Mouse (Mus musculus) limb, embryonic 13.5 days (tissue): ENCODE data around the gene Itga1. TPM values are rescaled to one million over a fixed set of nuclear protein-coding genes. Genes with fewer than 3 reads are reported as not detected.

Experiments used
- ATAC-seq: fragments of 200-750 bp; cut with Nextera tagmentation; 2 replicates; pipeline ENCODE4 v1.8.0; 2017; ENCODE audit warnings: low read depth, moderate number of reproducible peaks, moderate TSS enrichment; ENCODE audit not compliant: low FRiP score
- H3K27ac ChIP-seq: fragments of 300-500 bp; sonication (generic); 2 replicates; pipeline ENCODE4 v1.5.1; 2015; ENCODE audit warnings: inconsistent platforms, mild to moderate bottlenecking, moderate library complexity
- H3K27me3 ChIP-seq: fragments of 300-500 bp; sonication (generic); 2 replicates; pipeline ENCODE4 v1.6.1; 2015; ENCODE audit warnings: mild to moderate bottlenecking, inconsistent platforms
- H3K36me3 ChIP-seq: fragments of 300-500 bp; sonication (generic); 2 replicates; pipeline ENCODE4 v1.6.1; 2015; ENCODE audit warnings: inconsistent platforms, mild to moderate bottlenecking, moderate library complexity
- H3K4me1 ChIP-seq: fragments of 300-500 bp; sonication (generic); 2 replicates; pipeline ENCODE4 v1.6.1; 2015; ENCODE audit warnings: inconsistent platforms
- H3K4me2 ChIP-seq: fragments of 300-500 bp; sonication (generic); replicated peaks from 2 replicates; pipeline ENCODE4 v1.6.1; 2015; ENCODE audit warnings: inconsistent platforms, mild to moderate bottlenecking, moderate library complexity
- H3K4me3 ChIP-seq: fragments of 300-500 bp; sonication (generic); 2 replicates; pipeline ENCODE4 v1.5.1; 2015; ENCODE audit warnings: moderate library complexity, mild to moderate bottlenecking, inconsistent platforms
- H3K9ac ChIP-seq: fragments of 300-500 bp; sonication (generic); 2 replicates; pipeline ENCODE4 v1.6.1; 2015; ENCODE audit warnings: mild to moderate bottlenecking, inconsistent platforms
- H3K9me3 ChIP-seq: fragments of 300-500 bp; sonication (generic); 2 replicates; pipeline ENCODE4 v1.6.1; 2016; ENCODE audit warnings: inconsistent platforms
- WGBS: fragments of 180-500 bp; shearing (Covaris S2); methylation state at CpG from one replicate; pipeline ENCODE4 v1.1.7; 2015; 5-methylcytosine and 5-hydroxymethylcytosine counted together
- polyA plus RNA-seq: library from polyadenylated mRNA; unstranded; fragments of >200 nt; fragmentation: Nextera tagmentation; extraction: Ambion mirVana; gene quantifications from 2 replicates; pipeline ENCODE4 v1.2.1, GENCODE M21; 2015

Gene Itga1
- polyA plus RNA-seq, 1 experiment from 2014 or later, result 6.7 TPM

DNA sequence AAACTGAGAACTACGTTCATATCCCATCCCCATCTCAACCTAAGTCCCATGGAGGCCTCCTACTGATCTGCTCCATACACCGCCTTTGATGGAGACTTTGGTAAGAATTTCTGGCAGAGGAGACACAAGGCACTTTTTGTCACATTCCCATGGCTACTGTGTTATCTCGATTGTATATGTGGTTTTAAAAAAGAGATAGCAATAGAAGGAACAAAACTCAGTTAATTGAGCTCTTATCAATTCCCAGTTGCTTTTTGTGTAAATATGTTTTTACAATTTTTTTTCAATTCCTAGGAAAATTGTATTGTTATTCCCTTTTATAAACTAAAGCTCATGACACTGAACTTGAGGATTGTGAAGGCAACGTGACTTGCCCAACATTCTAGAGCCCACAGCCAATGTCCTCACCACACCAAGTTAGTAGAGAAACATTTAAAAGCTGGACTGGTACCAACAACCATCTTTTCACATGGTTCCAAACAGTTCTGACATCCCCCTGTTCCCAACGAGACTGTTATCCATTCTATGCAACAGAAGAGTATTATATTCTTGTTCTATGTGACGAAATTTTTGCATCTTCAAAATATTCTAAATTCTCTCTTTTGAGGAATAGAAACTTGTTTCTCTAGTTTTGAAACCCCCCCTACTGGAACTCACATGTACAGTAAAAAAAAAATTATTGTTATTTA, 22.6 kb downstream of the Itga1 start:
- no peak for ATAC-seq
- 86% methylated on average over 6 of the region's 6 CpGs for WGBS
- no peaks in the 10 kb centered on the region for H3K4me1 ChIP-seq

DNA sequence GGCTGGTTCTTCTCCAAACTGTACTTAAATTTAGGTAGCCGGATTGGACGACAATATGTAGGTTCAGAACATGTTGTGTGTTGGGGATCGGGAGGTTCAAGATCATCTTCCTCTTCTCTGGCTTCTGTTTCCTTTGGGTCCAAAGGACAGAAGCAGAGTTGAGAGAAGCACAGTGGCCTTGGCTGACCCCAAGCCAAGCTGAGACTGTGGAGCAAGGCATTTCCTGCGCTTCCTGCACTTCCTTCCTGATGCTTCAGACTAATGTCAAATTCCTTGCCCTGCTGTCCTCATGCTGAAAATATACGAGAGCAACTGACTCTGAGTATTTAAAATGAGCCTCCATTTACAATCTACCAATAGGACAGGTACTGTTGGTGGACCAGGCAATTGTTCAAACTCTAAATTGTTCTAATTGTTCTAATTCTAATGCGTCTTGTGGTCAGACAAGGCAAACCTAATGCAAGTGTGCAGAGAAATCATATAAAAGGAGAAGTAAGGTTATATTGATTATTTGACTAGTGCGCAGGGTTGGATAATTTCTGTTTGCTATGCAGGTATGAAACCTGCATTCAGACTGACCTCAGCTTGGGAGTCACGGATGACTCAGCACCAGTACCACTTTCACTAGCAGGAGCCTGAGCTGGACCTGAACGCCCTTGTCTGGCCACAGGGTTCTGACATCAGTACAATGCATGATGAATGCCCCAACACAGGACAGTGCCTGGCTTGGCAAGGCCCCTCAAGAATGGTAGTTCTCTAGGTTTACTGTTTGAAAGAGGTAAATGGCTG, 24.2 kb downstream of the Itga1 start:
- H3K36me3 ChIP-seq, result no peaks in the 10 kb centered on the region
- no peaks in the 10 kb centered on the region for H3K27me3 ChIP-seq
- H3K27ac ChIP-seq, result no peak overlapping the region
- no peaks in the 10 kb centered on the region for H3K9me3 ChIP-seq
- no peak overlapping the region for H3K4me3 ChIP-seq
- no peak overlapping the region for H3K9ac ChIP-seq
- no peak for ATAC-seq
- WGBS, result 86% methylated on average over 9 of the region's 9 CpGs
- no peaks in the 10 kb centered on the region for H3K4me1 ChIP-seq
- H3K4me2 ChIP-seq, result no peak overlapping the region

More for the DNA sequence above, 22.6 kb downstream of the Itga1 start:
- no peaks in the 10 kb centered on the region for H3K9me3 ChIP-seq
- no peak overlapping the region for H3K4me2 ChIP-seq
- H3K36me3 ChIP-seq, result no peaks in the 10 kb centered on the region
- H3K27me3 ChIP-seq, result no peaks in the 10 kb centered on the region
- no peak overlapping the region for H3K4me3 ChIP-seq
- H3K27ac ChIP-seq, result no peak overlapping the region
- H3K9ac ChIP-seq, result no peak overlapping the region

DNA sequence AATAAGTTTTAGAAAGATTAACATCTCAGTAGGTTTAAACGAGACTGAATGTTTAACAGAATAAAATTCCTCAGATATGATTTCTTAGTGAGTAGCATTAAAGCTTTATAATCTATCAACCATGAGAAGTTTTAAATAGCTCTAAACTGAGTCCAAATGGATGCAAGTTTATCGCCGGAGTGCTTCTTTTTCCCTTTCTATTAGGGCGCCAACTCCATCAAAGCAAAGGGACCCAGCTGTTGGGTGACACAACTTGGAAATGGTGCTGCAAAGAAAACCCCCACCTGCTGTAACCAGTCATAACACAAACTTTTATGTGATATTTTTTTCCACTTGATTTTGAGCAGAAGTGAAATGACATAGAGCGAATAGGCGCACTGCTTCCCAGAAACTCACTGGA, 29.4 kb downstream of the Itga1 start:
- Histone ChIP-seq H3K9me3 (no peaks in the 10 kb centered on the region), H3K4me1 (no peaks in the 10 kb centered on the region), H3K27ac (no peak overlapping the region), H3K36me3 (no peaks in the 10 kb centered on the region), H3K4me2 (no peak overlapping the region), H3K9ac (no peak overlapping the region), H3K4me3 (no peak overlapping the region), H3K27me3 (no peaks in the 10 kb centered on the region)
- no peak for ATAC-seq
- WGBS, result 88% methylated on average over 6 of the region's 6 CpGs

DNA sequence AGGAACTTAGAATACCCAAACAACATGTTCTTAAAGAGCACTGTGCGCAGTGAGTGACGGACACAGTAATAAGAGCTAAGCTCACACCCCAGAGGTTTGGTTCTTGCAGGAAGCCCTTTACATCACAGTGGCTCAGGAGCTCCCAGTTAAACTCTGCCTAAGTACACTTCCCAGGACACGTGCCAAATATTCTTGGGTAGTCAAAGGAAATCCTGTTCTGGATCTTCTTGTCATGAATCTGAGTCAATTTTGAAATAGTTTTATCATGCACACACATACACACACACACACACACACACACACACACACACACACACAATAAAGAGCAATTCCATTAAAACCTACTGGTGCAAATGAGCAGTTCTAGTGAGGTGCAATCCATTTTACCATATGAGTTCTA, 30.3 kb downstream of the Itga1 start:
- H3K27ac ChIP-seq, result no peak overlapping the region
- 84% methylated on average over 3 of the region's 3 CpGs for WGBS
- no peak overlapping the region for H3K4me3 ChIP-seq

DNA sequence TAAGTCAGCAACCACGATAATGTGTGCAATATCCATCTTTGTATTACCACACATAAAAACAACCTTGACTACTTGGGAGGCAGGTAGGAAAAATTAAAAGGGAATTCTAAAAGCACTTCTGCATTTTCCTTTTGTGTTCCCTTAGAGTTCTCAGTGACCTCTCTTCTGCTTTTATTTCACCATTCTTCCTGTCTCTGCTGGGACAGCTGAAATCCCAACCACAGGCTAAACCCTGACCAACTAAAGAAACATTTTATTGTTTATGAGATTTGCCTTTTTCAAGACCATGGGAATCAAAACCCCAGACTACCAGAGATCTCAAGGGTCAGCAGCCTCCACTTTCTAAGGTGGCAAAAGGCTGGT, 33.8 kb downstream of the Itga1 start:
- Histone ChIP-seq H3K9me3 (no peaks in the 10 kb centered on the region), H3K4me3 (no peak overlapping the region), H3K36me3 (no peaks in the 10 kb centered on the region), H3K27ac (no peak overlapping the region), H3K9ac (no peak overlapping the region), H3K4me2 (no peak overlapping the region), H3K4me1 (no peaks in the 10 kb centered on the region), H3K27me3 (no peaks in the 10 kb centered on the region)
- 92% methylated on average over 1 of the region's 1 CpGs for WGBS
- ATAC-seq, result no peak

More for the DNA sequence above, 30.3 kb downstream of the Itga1 start:
- Histone ChIP-seq H3K9me3 (no peaks in the 10 kb centered on the region), H3K27me3 (no peaks in the 10 kb centered on the region), H3K4me2 (no peak overlapping the region), H3K36me3 (no peaks in the 10 kb centered on the region), H3K4me1 (no peaks in the 10 kb centered on the region), H3K9ac (no peak overlapping the region)
- ATAC-seq, result no peak

DNA sequence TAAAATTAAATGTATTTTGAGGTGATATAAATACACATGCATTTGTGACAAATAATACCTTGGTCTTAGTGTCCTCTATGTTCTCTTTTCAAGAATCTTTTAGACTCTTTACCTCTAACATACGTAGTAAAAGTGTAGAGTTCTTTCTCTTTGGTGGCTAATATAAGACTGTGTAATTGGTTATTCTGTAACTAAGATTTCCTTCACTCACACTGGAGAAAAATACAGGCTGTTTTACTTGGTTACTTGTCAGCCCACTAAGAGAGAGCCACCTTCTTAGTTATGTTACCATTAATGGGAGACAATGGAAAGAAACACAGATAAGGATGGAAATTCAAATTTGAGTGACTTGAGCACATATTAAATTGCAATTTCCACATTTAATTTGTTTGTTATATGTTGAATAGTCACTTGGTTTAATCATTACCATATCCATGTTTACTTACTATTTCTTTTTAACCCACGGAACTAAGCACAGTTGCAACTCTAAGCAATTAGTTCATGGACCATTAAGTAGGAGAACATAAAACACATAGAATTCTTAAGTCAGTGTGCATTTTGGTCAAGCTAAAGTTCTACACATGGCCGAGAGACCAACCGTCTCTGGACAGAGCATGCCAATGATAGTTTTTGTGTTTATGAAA, 34.3 kb downstream of the Itga1 start:
- Histone ChIP-seq H3K36me3 (no peaks in the 10 kb centered on the region), H3K4me3 (no peak overlapping the region), H3K4me1 (no peaks in the 10 kb centered on the region), H3K9ac (no peak overlapping the region), H3K27ac (no peak overlapping the region), H3K27me3 (no peaks in the 10 kb centered on the region), H3K4me2 (no peak overlapping the region), H3K9me3 (no peaks in the 10 kb centered on the region)
- no peak for ATAC-seq
- 76% methylated on average over 4 of the region's 4 CpGs for WGBS

DNA sequence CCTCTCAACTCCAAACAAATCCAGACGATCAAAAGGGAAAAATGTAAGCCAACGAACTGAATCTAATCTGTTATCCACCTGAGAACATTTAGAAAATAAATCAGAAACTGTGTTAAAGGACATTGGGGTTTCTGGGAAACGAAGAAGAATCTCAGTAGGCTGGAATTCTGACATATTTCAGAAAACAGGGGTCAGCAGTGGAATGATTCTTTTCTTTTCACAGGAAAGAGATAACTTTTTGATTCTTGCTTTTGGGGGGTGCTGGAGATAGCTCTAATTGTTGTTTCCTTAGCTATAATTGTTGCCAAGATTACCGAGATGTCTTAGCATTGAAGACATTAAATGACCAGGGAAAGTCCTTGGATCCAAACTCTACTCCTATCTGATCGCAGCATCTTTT, 44.2 kb downstream of the Itga1 start:
- Histone ChIP-seq H3K27me3 (no peaks in the 10 kb centered on the region), H3K4me1 (peaks cover 6% of the 10 kb centered on the region; the same call in 1 of the 2 replicates), H3K4me3 (no peak overlapping the region), H3K27ac (no peak overlapping the region), H3K4me2 (no peak overlapping the region), H3K36me3 (no peaks in the 10 kb centered on the region), H3K9me3 (no peaks in the 10 kb centered on the region), H3K9ac (no peak overlapping the region)
- 86% methylated on average over 5 of the region's 5 CpGs for WGBS
- ATAC-seq, result no peak

DNA sequence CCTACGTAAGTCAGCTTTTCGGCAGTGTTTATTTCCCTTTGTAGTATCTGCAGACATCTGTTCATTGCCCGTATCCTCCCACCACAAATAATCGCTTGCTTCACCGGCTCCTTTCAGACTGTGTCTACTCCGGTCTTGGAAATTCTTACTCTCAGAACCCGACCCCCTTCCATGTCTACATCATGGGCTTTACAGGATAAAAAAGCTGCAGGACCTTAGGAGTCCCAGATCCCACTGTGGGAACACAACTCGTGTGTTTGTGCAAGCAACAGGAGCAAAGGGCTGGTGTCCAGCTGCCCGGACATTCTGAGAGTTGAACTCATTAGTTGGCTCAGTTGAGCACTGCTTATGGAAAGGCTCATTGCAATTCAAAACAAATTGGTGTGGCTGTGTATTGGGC, 47.0 kb downstream of the Itga1 start:
- Histone ChIP-seq H3K4me2 (no peak overlapping the region), H3K27me3 (no peaks in the 10 kb centered on the region), H3K9ac (no peak overlapping the region), H3K36me3 (no peaks in the 10 kb centered on the region), H3K4me1 (peaks cover 12% of the 10 kb centered on the region; the same call in 1 of the 2 replicates), H3K4me3 (no peak overlapping the region), H3K27ac (no peak overlapping the region), H3K9me3 (no peaks in the 10 kb centered on the region)
- 40% methylated on average over 9 of the region's 9 CpGs for WGBS
- no peak; the same call in 1 of the 2 replicates for ATAC-seq

DNA sequence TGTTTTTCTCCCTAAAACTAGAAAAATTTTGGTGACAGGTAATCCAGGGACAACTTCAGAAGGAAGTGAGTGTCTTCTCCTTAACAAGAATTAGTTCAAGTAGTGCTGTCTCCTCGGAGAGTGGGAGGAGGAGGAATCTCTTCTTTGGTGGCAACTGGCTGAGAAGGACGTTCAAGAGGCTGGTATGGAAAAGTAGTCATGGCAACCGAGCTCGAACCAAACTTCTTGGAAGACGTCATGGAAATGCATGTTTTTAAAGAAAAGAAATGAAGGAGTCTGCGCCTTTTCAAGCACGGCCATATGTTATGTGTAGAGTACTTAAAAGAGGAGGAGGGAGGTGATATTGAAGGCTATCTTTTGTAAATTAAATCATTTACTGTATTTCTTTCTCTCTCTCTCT, 49.2 kb downstream of the Itga1 start:
- peak overlapping the region; percentile 47 for H3K4me2 ChIP-seq
- peak overlapping the region; percentile 18; the same call in 1 of the 2 replicates for H3K4me3 ChIP-seq
- H3K9ac ChIP-seq, result no peak overlapping the region
- H3K36me3 ChIP-seq, result no peaks in the 10 kb centered on the region
- H3K4me1 ChIP-seq, result peaks cover 12% of the 10 kb centered on the region; the same call in 1 of the 2 replicates
- WGBS, result 72% methylated on average over 7 of the region's 7 CpGs
- no peak overlapping the region for H3K27ac ChIP-seq
- no peak for ATAC-seq
- no peaks in the 10 kb centered on the region for H3K27me3 ChIP-seq
- H3K9me3 ChIP-seq, result no peaks in the 10 kb centered on the region

DNA sequence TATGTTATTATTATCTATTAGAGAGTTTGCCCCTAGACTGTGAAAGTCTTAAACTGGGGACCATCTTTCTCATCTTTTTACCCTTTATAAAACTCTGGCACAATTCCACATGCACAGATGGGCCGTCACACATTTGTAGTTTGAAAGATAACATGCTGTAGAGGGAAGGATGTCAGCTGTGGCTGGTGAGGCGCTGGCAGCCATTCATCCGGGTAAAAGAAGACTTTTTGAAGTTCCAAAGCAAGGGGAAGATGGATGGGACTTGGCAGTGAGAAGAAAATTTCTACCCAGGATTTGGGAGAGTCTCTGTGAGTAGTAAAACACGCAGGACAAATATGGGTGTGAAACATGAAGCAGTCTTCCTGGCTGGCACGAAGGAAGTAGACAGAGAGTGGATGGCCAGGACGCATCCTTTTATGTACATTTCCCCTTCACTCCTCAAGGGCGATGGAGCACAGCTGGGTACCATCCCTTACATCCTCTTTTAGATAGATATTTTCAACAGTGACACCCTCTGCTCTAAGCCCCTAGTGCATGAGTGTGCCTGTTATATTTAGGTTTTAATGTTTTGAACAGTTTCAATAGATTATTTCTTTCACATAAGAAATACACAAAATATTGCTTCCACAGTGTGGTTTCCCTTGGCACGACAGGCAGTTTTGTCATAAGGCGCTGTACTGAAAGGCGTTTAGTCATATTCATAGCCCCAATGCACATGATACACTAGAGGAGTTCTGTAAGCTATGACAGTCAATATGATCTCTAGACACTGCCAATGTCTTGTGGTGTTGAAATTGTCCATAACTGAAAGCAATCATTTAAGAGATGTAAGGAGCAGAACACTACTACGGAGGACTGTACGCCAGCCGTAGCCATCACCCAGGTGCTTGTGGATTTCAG, 50.9 kb downstream of the Itga1 start:
- Histone ChIP-seq H3K4me1 (peaks cover 12% of the 10 kb centered on the region; the same call in 1 of the 2 replicates), H3K36me3 (no peaks in the 10 kb centered on the region), H3K4me2 (no peak overlapping the region), H3K27ac (no peak overlapping the region), H3K9me3 (no peaks in the 10 kb centered on the region), H3K4me3 (no peak overlapping the region), H3K27me3 (no peaks in the 10 kb centered on the region), H3K9ac (no peak overlapping the region)
- 81% methylated on average over 13 of the region's 13 CpGs for WGBS
- ATAC-seq, result no peak

DNA sequence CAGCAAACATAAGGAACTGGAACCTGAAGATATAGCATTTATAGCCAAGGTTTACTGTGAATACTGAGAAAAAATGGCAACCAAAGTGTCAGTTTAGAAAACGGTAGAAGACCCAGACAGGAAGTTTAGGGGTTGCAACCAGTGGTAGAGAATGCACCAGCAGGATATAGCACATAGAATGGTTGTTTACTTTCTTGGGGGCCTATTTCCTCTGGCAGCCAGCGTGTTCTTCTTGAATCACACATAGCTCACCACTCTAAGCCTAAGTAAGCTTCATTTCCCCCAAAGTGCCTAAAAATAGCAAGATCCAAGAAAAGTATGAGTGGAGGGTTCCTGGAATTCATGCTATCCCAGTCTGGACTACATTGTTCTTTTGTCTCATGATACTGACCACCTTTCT, 59.1 kb downstream of the Itga1 start:
- no peak overlapping the region for H3K9ac ChIP-seq
- no peak overlapping the region for H3K4me3 ChIP-seq
- 62% methylated on average over 2 of the region's 2 CpGs for WGBS

More for the DNA sequence above, 59.1 kb downstream of the Itga1 start:
- Histone ChIP-seq H3K4me1 (no peaks in the 10 kb centered on the region), H3K27me3 (no peaks in the 10 kb centered on the region), H3K27ac (no peak overlapping the region), H3K4me2 (no peak overlapping the region), H3K36me3 (no peaks in the 10 kb centered on the region), H3K9me3 (no peaks in the 10 kb centered on the region)
- no peak for ATAC-seq
